Mouse (Mus musculus): Measurements from ENCODE around the gene Sh3tc1. TPM values are rescaled to one million over a fixed set of nuclear protein-coding genes. Genes with fewer than 3 reads are reported as not detected.

Gene Sh3tc1
- 16.6 and 17.9 TPM in 2 replicates for polyA plus RNA-seq (2012; ENCODE audit: insufficient read depth, insufficient read length, missing spikeins)

- Histone ChIP-seq H3K27ac (replicated peaks; ENCODE audit: low read depth, low read length) (peak within 1 kb of the TSS; percentile 32; the same call in 1 of the 2 replicates), H3K4me3 (ENCODE audit: insufficient read depth, low read depth, low read length) (no peak within 1 kb of the TSS), H3K4me1 (ENCODE audit: control insufficient read depth, insufficient read depth, insufficient read length, low read length) (peaks cover 44% of the 10 kb centered on the region)
Observed at GRCm38 (mm10) chr5:35739536-35740278, at the start of gene Sh3tc1. Gene Sh3tc1 (minus strand): TSS chr5:35739987.

GRCm38 (mm10) chr5:35788719-35789118 is 48.9 kb upstream of the Sh3tc1 start:
- H3K27ac ChIP-seq (replicated peaks; ENCODE audit: low read depth, low read length) = no peak overlapping the region
- no peaks in the 10 kb centered on the region for H3K4me1 ChIP-seq (ENCODE audit: control insufficient read depth, insufficient read depth, insufficient read length, low read length)
- H3K4me3 ChIP-seq (ENCODE audit: insufficient read depth, low read depth, low read length) = no peak overlapping the region

GRCm38 (mm10) chr5:35787847-35788246 is 48.1 kb upstream of the Sh3tc1 start:
- no peak overlapping the region for H3K27ac ChIP-seq (replicated peaks; ENCODE audit: low read depth, low read length)
- no peak overlapping the region for H3K4me3 ChIP-seq (ENCODE audit: insufficient read depth, low read depth, low read length)
- no peaks in the 10 kb centered on the region for H3K4me1 ChIP-seq (ENCODE audit: control insufficient read depth, insufficient read depth, insufficient read length, low read length)

- Histone ChIP-seq H3K4me3 (ENCODE audit: insufficient read depth, low read depth, low read length) (no peak overlapping the region), H3K27ac (replicated peaks; ENCODE audit: low read depth, low read length) (no peak overlapping the region), H3K4me1 (ENCODE audit: control insufficient read depth, insufficient read depth, insufficient read length, low read length) (no peaks in the 10 kb centered on the region)
Observed at GRCm38 (mm10) chr5:35785853-35786252, 46.1 kb upstream of the Sh3tc1 start.

GRCm38 (mm10) chr5:35782648-35783180 is 42.9 kb upstream of the Sh3tc1 start:
- H3K27ac ChIP-seq (replicated peaks; ENCODE audit: low read depth, low read length) = no peak overlapping the region
- H3K4me3 ChIP-seq (ENCODE audit: insufficient read depth, low read depth, low read length) = no peak overlapping the region
- H3K4me1 ChIP-seq (ENCODE audit: control insufficient read depth, insufficient read depth, insufficient read length, low read length) = no peaks in the 10 kb centered on the region

GRCm38 (mm10) chr5:35781116-35781515 is 41.3 kb upstream of the Sh3tc1 start:
- no peak overlapping the region for H3K4me3 ChIP-seq (ENCODE audit: insufficient read depth, low read depth, low read length)
- H3K4me1 ChIP-seq (ENCODE audit: control insufficient read depth, insufficient read depth, insufficient read length, low read length) = no peaks in the 10 kb centered on the region
- no peak overlapping the region for H3K27ac ChIP-seq (replicated peaks; ENCODE audit: low read depth, low read length)

GRCm38 (mm10) chr5:35774137-35774424 is 34.3 kb upstream of the Sh3tc1 start:
- no peak overlapping the region for H3K27ac ChIP-seq (replicated peaks; ENCODE audit: low read depth, low read length)

GRCm38 (mm10) chr5:35773274-35774136 is 33.7 kb upstream of the Sh3tc1 start:
- peaks cover 3% of the 10 kb centered on the region; the same call in 1 of the 2 replicates for H3K4me1 ChIP-seq (ENCODE audit: control insufficient read depth, insufficient read depth, insufficient read length, low read length)
- H3K27ac ChIP-seq (replicated peaks; ENCODE audit: low read depth, low read length) = no peak overlapping the region
- no peak overlapping the region for H3K4me3 ChIP-seq (ENCODE audit: insufficient read depth, low read depth, low read length)

More at GRCm38 (mm10) chr5:35774137-35774424, 34.3 kb upstream of the Sh3tc1 start:
- Histone ChIP-seq H3K4me3 (ENCODE audit: insufficient read depth, low read depth, low read length) (no peak overlapping the region), H3K4me1 (ENCODE audit: control insufficient read depth, insufficient read depth, insufficient read length, low read length) (peaks cover 3% of the 10 kb centered on the region; the same call in 1 of the 2 replicates)

GRCm38 (mm10) chr5:35770891-35771663 is 31.3 kb upstream of the Sh3tc1 start:
- H3K27ac ChIP-seq (replicated peaks; ENCODE audit: low read depth, low read length) = no peak overlapping the region
- H3K4me1 ChIP-seq (ENCODE audit: control insufficient read depth, insufficient read depth, insufficient read length, low read length) = peaks cover 3% of the 10 kb centered on the region; the same call in 1 of the 2 replicates
- H3K4me3 ChIP-seq (ENCODE audit: insufficient read depth, low read depth, low read length) = no peak overlapping the region

GRCm38 (mm10) chr5:35770246-35770645 is 30.5 kb upstream of the Sh3tc1 start:
- Histone ChIP-seq H3K4me1 (ENCODE audit: control insufficient read depth, insufficient read depth, insufficient read length, low read length) (peaks cover 3% of the 10 kb centered on the region; the same call in 1 of the 2 replicates), H3K4me3 (ENCODE audit: insufficient read depth, low read depth, low read length) (no peak overlapping the region), H3K27ac (replicated peaks; ENCODE audit: low read depth, low read length) (no peak overlapping the region)

- peaks cover 3% of the 10 kb centered on the region; the same call in 1 of the 2 replicates for H3K4me1 ChIP-seq (ENCODE audit: control insufficient read depth, insufficient read depth, insufficient read length, low read length)
Observed at GRCm38 (mm10) chr5:35768997-35769396, 29.2 kb upstream of the Sh3tc1 start.

GRCm38 (mm10) chr5:35768525-35768924 is 28.7 kb upstream of the Sh3tc1 start:
- Histone ChIP-seq H3K4me1 (ENCODE audit: control insufficient read depth, insufficient read depth, insufficient read length, low read length) (peaks cover 3% of the 10 kb centered on the region; the same call in 1 of the 2 replicates), H3K4me3 (ENCODE audit: insufficient read depth, low read depth, low read length) (no peak overlapping the region), H3K27ac (replicated peaks; ENCODE audit: low read depth, low read length) (no peak overlapping the region)

More at GRCm38 (mm10) chr5:35768997-35769396, 29.2 kb upstream of the Sh3tc1 start:
- H3K27ac ChIP-seq (replicated peaks; ENCODE audit: low read depth, low read length) = no peak overlapping the region
- H3K4me3 ChIP-seq (ENCODE audit: insufficient read depth, low read depth, low read length) = no peak overlapping the region

GRCm38 (mm10) chr5:35765909-35766308 is 26.1 kb upstream of the Sh3tc1 start:
- Histone ChIP-seq H3K4me1 (ENCODE audit: control insufficient read depth, insufficient read depth, insufficient read length, low read length) (peaks cover 3% of the 10 kb centered on the region; the same call in 1 of the 2 replicates), H3K27ac (replicated peaks; ENCODE audit: low read depth, low read length) (no peak overlapping the region), H3K4me3 (ENCODE audit: insufficient read depth, low read depth, low read length) (no peak overlapping the region)

- Histone ChIP-seq H3K4me1 (ENCODE audit: control insufficient read depth, insufficient read depth, insufficient read length, low read length) (no peaks in the 10 kb centered on the region), H3K4me3 (ENCODE audit: insufficient read depth, low read depth, low read length) (no peak overlapping the region), H3K27ac (replicated peaks; ENCODE audit: low read depth, low read length) (no peak overlapping the region)
Observed at GRCm38 (mm10) chr5:35762850-35763249, 23.1 kb upstream of the Sh3tc1 start.
